Mouse (Mus musculus) heart, embryonic 15.5 days (tissue): ENCODE data around the gene Plcd3. TPM values are rescaled to one million over a fixed set of nuclear protein-coding genes. Genes with fewer than 3 reads are reported as not detected.

Experiments used
- ATAC-seq: fragments of 200-750 bp; cut with Nextera tagmentation; replicated peaks from 2 replicates; pipeline ENCODE4 v1.8.0; 2017; ENCODE audit warnings: low read depth, moderate TSS enrichment; ENCODE audit not compliant: insufficient number of reproducible peaks, insufficient read depth, low FRiP score
- H3K27ac ChIP-seq: fragments of 300-500 bp; sonication (generic); 2 replicates; pipeline ENCODE4 v1.5.1; 2015; ENCODE audit warnings: mild to moderate bottlenecking, inconsistent platforms
- H3K27me3 ChIP-seq: fragments of 300-500 bp; sonication (generic); 2 replicates; pipeline ENCODE4 v1.6.1; 2015; ENCODE audit warnings: inconsistent platforms
- H3K36me3 ChIP-seq: fragments of 300-500 bp; sonication (generic); 2 replicates; pipeline ENCODE4 v1.6.1; 2015; ENCODE audit warnings: mild to moderate bottlenecking, inconsistent platforms
- H3K4me1 ChIP-seq: fragments of 300-500 bp; sonication (generic); replicated peaks from 2 replicates; pipeline ENCODE4 v1.6.1; 2015; ENCODE audit warnings: inconsistent platforms
- H3K4me2 ChIP-seq: fragments of 300-500 bp; sonication (generic); 2 replicates; pipeline ENCODE4 v1.6.1; 2015; ENCODE audit warnings: inconsistent platforms, mild to moderate bottlenecking, moderate library complexity
- H3K4me3 ChIP-seq: fragments of 300-500 bp; sonication (generic); 2 replicates; pipeline ENCODE4 v1.5.1; 2015; ENCODE audit warnings: mild to moderate bottlenecking, inconsistent platforms
- H3K9ac ChIP-seq: fragments of 300-500 bp; sonication (generic); 2 replicates; pipeline ENCODE4 v1.6.1; 2015; ENCODE audit warnings: mild to moderate bottlenecking, inconsistent platforms
- H3K9me3 ChIP-seq: fragments of 300-500 bp; sonication (generic); replicated peaks from 2 replicates; pipeline ENCODE4 v1.6.1; 2016; ENCODE audit warnings: inconsistent platforms
- WGBS: fragments of 180-500 bp; shearing (Covaris S2); methylation state at CpG from one replicate; pipeline ENCODE4 v1.1.7; 2015; ENCODE audit warnings: mixed read lengths; 5-methylcytosine and 5-hydroxymethylcytosine counted together
- polyA plus RNA-seq: library from polyadenylated mRNA; unstranded; fragments of >200 nt; fragmentation: Nextera tagmentation; extraction: Ambion mirVana; gene quantifications from 2 replicates; pipeline ENCODE4 v1.2.1, GENCODE M21; 2015

Plcd3 gene
- polyA plus RNA-seq, 1 experiment from 2014 or later: 11.0 TPM

DNA sequence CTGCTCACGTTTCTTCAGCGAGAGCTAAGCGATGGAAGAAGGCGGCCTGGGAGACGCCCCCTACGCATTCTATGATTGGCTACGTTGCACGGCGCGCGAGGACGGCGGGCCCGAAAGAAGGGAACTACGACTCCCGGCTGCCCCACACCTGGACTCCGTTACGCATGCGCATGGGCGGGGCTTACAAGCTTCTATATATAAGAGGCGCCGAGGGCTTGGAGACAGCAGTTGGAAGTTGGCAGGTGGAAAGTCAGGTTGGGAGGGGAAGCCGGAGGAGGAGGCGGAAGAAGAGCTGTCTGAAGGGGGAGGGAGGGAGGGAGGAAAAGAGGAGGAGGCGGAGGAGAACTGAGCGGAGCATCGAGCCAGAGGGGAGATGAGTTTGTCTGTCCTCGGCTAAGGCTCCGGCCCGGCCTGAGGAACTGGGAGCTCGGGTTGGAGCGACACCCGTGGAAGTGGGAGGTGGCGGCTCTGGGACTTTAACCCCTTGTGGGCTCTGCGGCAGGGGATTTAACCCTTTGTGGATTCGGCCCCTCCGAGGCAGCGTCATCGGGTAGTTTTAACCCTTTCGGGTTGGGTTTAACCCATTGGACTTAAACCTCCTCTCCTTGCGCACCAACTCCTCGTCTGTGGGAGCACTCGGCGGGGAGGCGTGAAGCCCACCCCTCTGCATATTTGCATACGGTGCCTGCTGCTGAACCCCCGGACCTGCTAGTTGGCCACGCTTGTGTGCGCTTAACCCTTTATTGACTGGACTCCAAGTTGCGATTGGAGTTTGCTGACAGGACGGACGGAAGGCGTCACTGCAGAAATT is 14.8 kb upstream of the Plcd3 start, which contains the start of gene Hexim1:
TSS of gene Hexim1 (plus strand) at position 224 of the 811 bp plus-strand sequence.
- Histone ChIP-seq H3K4me2 (peak within 1 kb of the TSS; percentile 96), H3K27ac (peak within 1 kb of the TSS; percentile 91), H3K4me3 (peak within 1 kb of the TSS; percentile 76), H3K9me3 (no peaks in the 10 kb centered on the region), H3K27me3 (no peaks in the 10 kb centered on the region), H3K4me1 (peaks cover 44% of the 10 kb centered on the region), H3K9ac (peak within 1 kb of the TSS; percentile 85), H3K36me3 (no peaks in the 10 kb centered on the region)
- ATAC-seq: peak; percentile 93
- under 1% methylated on average over 53 of the region's 53 CpGs for WGBS

DNA sequence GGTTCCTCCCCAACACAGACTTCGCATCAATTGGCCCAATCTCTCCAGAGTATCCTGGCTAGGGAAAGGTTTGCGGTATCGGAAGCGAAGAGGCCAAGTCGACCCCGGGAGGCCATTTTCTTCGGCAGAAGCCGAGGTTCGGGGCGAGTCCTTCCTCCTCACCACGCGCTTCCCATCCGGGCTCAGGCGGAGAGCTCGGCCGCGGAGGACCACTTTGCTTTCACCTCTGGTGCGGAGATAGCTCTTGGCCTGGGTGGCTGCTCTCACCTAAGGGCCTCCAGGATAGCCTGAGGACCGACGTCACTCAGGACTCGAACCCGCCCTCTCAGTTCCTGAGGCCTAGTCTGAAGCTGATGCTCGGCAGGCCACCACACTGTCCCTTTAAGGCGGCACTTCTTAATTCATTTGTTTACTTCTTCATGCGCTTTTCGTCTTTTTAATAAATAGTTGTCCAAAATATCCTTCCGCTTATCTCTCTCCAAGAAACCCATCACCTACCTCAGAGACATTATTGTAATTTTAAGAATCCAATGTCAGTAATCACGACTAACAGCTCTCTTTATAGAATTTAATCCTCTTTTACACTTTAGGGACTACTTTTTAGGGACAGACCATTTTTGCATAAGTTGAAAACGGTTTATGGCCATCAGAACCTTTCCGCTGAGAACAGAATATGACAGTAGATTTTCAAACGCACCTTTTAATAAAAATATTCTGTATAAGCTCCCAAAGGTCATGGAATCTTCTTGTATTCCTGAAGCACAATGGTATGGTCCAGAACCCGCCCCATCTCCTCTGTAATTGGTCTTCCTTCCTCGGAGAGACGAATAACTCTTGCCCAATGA is 13.9 kb upstream of the Plcd3 start:
- Histone ChIP-seq H3K27ac (peak overlapping the region; percentile 85), H3K4me2 (peak overlapping the region; percentile 71), H3K9ac (peak overlapping the region; percentile 67), H3K4me3 (peak overlapping the region; percentile 61), H3K27me3 (no peaks in the 10 kb centered on the region), H3K4me1 (peaks cover 49% of the 10 kb centered on the region), H3K9me3 (no peaks in the 10 kb centered on the region), H3K36me3 (no peaks in the 10 kb centered on the region)
- peak; percentile 70 for ATAC-seq
- 1% methylated on average over 34 of the region's 34 CpGs for WGBS

DNA sequence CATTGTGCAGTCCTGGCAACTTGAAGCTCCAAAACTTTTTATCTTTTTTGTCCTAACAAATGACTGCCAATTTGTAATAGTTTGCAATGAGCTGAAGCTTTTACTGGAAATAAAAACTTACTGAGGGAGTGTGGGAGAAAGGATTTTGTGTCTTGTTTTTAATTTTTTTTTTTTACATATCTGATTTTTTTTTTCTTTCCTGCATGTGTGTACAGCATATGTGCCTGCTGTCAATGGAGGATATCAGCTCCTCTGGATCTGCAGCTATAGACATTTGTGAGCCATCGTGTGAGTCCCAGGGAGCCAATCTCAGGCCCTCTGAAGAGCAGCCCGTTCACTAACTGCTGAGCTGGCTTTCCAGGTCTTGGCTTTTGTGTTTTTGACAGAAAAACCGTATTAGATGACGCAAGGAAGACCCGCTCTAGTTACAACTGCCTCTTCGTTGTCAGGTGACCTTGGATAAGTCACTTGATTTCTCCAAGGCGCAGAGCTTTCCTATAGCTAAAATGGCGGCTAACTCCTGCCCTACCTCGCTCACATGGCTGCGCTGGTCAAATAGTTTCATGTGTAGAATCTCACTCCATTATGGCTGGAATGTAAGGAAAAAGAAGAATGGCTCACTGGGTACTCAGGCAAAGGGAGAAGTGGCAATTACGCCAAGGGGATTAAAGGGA is 12.9 kb upstream of the Plcd3 start:
- H3K36me3 ChIP-seq: no peaks in the 10 kb centered on the region
- H3K27me3 ChIP-seq: no peaks in the 10 kb centered on the region
- 87% methylated on average over 11 of the region's 11 CpGs for WGBS
- H3K4me3 ChIP-seq: peak overlapping the region; percentile 61
- H3K4me1 ChIP-seq: peaks cover 47% of the 10 kb centered on the region
- ATAC-seq: no peak
- H3K9me3 ChIP-seq: no peaks in the 10 kb centered on the region
- peak overlapping the region; percentile 71 for H3K4me2 ChIP-seq
- H3K27ac ChIP-seq: peak overlapping the region; percentile 85
- H3K9ac ChIP-seq: peak overlapping the region; percentile 67

DNA sequence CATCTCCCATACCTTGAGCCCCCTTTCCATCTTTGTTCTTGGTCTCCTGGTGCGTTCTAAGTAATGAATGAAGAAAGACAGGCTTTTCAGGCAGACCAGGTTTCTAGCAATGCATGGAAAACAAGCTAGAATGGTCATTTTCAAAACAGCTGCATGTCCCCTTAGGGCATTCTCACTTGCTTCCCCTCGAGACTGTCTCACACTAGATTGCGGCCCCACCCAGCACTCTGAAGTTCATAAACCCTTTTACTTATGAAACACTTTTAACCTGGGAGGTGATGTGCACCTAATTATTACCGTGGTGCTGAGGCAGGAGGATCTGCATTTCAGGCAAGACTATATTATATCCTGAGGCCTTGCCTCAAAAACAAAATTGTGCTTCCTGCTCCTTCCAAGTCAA is 12.3 kb upstream of the Plcd3 start:
- Histone ChIP-seq H3K36me3 (no peaks in the 10 kb centered on the region), H3K27me3 (no peaks in the 10 kb centered on the region), H3K4me3 (no peak overlapping the region), H3K9ac (no peak overlapping the region), H3K4me2 (no peak overlapping the region), H3K9me3 (no peaks in the 10 kb centered on the region), H3K4me1 (peaks cover 44% of the 10 kb centered on the region), H3K27ac (no peak overlapping the region)
- ATAC-seq: no peak
- 82% methylated on average over 4 of the region's 4 CpGs for WGBS

DNA sequence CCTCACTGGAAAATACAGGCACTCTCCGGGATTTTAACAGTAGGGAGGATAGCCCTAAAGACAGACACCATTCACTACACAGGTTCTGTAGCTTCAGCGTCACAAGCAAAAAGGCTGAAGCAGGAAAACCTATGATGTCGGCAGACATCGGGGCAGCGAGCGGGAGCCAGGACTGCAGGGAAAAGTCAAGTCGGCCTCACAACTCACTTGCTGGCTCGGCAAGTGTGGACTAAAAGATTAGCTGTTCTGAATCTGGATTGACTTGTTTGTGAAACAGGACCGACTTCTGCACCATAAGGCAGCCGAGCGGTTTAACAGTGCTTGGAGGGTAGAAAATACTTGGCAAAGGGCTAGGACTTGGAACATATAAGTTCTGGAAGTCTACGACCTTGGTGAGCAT is 11.5 kb upstream of the Plcd3 start:
- H3K36me3 ChIP-seq: no peaks in the 10 kb centered on the region
- H3K27ac ChIP-seq: peak overlapping the region; percentile 71
- H3K27me3 ChIP-seq: no peaks in the 10 kb centered on the region
- H3K4me3 ChIP-seq: peak overlapping the region; percentile 52; the same call in 1 of the 2 replicates
- ATAC-seq: no peak
- WGBS: 40% methylated on average over 12 of the region's 12 CpGs
- H3K9ac ChIP-seq: peak overlapping the region; percentile 58; the same call in 1 of the 2 replicates
- H3K4me2 ChIP-seq: peak overlapping the region; percentile 83
- no peaks in the 10 kb centered on the region for H3K9me3 ChIP-seq
- H3K4me1 ChIP-seq: peaks cover 38% of the 10 kb centered on the region

DNA sequence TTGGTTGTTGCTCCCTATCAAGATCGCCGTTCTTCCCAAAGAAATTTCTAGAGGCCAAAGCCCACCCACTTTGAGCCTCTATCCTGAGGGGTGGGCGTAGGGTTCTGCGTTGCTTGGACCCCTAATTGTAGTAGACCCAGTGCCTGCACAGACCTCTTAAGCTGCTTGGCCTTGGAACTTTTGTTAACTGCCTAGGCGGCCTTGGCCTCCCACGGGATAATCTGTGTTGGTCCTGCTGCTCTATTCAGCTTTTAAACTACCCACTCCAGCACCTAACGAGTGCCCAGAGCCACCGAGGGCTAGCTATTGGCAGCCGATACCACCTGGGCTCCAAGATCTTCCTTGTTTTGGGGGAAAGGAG is 11.1 kb upstream of the Plcd3 start:
- H3K9ac ChIP-seq: peak overlapping the region; percentile 58
- no peak for ATAC-seq
- H3K27ac ChIP-seq: peak overlapping the region; percentile 71
- peaks cover 38% of the 10 kb centered on the region for H3K4me1 ChIP-seq
- peak overlapping the region; percentile 83 for H3K4me2 ChIP-seq
- no peaks in the 10 kb centered on the region for H3K9me3 ChIP-seq
- H3K4me3 ChIP-seq: peak overlapping the region; percentile 52
- WGBS: 24% methylated on average over 9 of the region's 9 CpGs
- no peaks in the 10 kb centered on the region for H3K36me3 ChIP-seq
- H3K27me3 ChIP-seq: no peaks in the 10 kb centered on the region

DNA sequence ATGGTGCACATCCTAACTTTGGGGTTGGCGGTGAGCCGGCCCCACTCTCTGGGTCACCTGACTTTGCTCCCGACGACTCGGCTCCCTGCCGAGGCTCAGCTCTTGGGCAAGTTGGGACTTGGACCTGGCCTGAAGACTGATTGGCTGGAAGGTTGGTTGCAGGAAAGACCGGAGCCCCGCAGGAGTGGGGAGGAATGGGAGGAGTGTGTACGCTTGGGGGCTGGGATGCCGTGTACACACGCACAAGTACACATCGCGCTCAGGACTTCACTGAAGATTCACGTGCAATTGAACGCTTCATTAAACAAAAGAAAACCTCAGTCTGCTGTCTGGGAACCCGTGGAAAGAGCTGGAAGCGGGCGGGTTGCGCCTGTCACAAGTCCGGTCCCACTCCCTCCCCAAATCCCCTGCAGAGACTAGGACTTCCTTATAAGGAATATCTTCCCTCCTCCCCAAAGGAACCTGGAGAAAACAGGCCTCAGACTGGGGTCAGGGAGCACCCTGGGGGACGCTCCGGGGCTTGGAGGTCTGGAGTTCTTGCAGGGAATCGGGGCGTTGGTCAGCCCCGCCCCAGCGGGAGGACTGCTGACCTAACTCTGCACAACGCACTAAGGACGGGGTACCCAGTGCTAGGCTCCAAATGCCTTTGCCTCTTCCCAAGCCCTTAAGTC is 10.6 kb upstream of the Plcd3 start:
- Histone ChIP-seq H3K27me3 (no peaks in the 10 kb centered on the region), H3K4me1 (peaks cover 37% of the 10 kb centered on the region), H3K36me3 (no peaks in the 10 kb centered on the region), H3K9ac (peak overlapping the region; percentile 58), H3K9me3 (no peaks in the 10 kb centered on the region), H3K4me2 (peak overlapping the region; percentile 83), H3K4me3 (peak overlapping the region; percentile 52), H3K27ac (peak overlapping the region; percentile 71)
- 4% methylated on average over 28 of the region's 28 CpGs for WGBS
- ATAC-seq: no peak

DNA sequence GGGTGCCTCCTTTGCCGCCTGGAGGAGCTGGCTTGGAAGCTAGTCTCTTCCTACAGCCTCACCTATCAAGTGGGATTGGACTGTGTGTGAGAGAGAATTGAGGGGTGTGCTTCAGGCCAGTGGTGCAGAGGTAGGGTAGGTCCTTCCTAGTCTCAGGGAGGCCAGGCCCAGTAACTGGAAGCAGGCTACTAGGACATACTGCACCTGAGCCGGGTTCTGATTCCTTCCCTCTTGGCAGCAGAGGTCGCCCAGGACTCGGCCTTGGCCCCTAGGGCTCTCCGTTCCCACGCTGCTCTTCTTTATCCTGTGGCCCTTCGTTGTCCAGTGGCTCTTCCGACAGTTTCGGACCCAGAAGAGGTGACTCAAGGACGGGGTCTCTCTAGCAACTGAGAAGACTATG is 9.8 kb upstream of the Plcd3 start:
- Histone ChIP-seq H3K9me3 (no peaks in the 10 kb centered on the region), H3K4me3 (peak overlapping the region; percentile 52), H3K27me3 (no peaks in the 10 kb centered on the region), H3K36me3 (no peaks in the 10 kb centered on the region), H3K4me1 (peaks cover 35% of the 10 kb centered on the region), H3K9ac (peak overlapping the region; percentile 58; the same call in 1 of the 2 replicates), H3K27ac (peak overlapping the region; percentile 71), H3K4me2 (peak overlapping the region; percentile 83)
- WGBS: 22% methylated on average over 10 of the region's 10 CpGs
- ATAC-seq: no peak

DNA sequence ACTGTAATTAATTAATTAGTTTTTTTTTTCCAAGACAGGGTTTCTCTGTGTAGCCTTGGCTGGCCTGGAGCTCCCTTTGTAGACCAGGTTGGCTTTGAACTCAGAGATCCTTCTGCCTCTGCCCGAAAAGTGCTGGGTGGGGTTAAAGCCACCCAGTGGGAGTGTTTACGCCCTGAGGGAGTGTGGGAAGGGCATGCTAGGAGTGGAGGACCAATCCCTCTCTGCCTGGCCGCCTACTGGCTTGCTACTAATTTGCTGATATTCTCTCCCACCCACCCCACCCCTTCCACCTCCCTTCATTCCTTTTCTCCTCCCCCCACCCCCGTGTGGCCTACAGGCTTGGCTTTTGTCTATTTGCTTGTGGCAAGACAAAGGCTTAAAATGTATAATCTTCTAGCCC is 4.9 kb upstream of the Plcd3 start:
- Histone ChIP-seq H3K4me2 (no peak overlapping the region), H3K4me3 (no peak overlapping the region), H3K9me3 (no peaks in the 10 kb centered on the region), H3K36me3 (no peaks in the 10 kb centered on the region), H3K9ac (no peak overlapping the region), H3K27me3 (no peaks in the 10 kb centered on the region), H3K27ac (no peak overlapping the region), H3K4me1 (peaks cover 26% of the 10 kb centered on the region)
- no peak for ATAC-seq
- WGBS: 74% methylated on average over 4 of the region's 4 CpGs

DNA sequence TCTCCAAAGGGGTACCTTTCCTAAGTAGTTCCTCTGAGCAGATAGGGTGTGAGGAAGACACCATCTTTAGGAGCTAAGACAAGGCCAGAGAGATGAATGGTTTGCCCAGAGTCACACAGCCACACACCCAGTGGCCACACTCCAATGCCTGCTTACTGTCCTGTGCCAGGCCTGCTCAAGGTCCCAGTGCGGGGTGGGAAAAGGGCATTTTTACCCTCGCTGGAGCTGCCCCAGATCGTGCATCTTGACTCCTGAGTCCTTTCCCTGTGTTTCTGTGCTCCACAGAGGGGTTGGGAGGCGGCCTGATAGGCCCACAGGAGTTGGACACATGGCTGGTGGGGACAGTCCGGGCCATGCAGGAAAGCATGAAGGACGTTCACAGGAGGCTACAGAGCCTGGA is 4.4 kb upstream of the Plcd3 start:
- peaks cover 26% of the 10 kb centered on the region for H3K4me1 ChIP-seq
- H3K27me3 ChIP-seq: no peaks in the 10 kb centered on the region
- H3K9ac ChIP-seq: no peak overlapping the region
- ATAC-seq: no peak
- no peaks in the 10 kb centered on the region for H3K36me3 ChIP-seq
- no peak overlapping the region for H3K4me2 ChIP-seq
- H3K27ac ChIP-seq: no peak overlapping the region
- 84% methylated on average over 6 of the region's 6 CpGs for WGBS
- no peaks in the 10 kb centered on the region for H3K9me3 ChIP-seq
- H3K4me3 ChIP-seq: no peak overlapping the region
